Mouse (Mus musculus) left cerebral cortex, postnatal 10 days (tissue): ENCODE measurements around the gene Igsf21. TPM values are rescaled to one million over a fixed set of nuclear protein-coding genes. Genes with fewer than 3 reads are reported as not detected.

Experiments
- DNase-seq, 2 experiments: peaks; one replicate each; pipeline ENCODE4 v3.0.0; 2021 to 2022; ENCODE audit warnings: low spot score in 2 of 2, mixed read lengths in 1 of 2; ENCODE audit errors: extremely low spot score in 1 of 2
- intact Hi-C: fragments of 180-260 bp; cut with DNase I; formaldehyde crosslinking; loops from one replicate; pipeline ENCODE4 v1.15.1; 2025
- total RNA-seq, 2 experiments: library from RNA; stranded (reverse); gene quantifications; 2 replicates each; pipeline ENCODE4 v1.2.3; 2021

Igsf21 gene
- total RNA-seq, 2 experiments from 2014 or later = 147 to 158 TPM

DNA sequence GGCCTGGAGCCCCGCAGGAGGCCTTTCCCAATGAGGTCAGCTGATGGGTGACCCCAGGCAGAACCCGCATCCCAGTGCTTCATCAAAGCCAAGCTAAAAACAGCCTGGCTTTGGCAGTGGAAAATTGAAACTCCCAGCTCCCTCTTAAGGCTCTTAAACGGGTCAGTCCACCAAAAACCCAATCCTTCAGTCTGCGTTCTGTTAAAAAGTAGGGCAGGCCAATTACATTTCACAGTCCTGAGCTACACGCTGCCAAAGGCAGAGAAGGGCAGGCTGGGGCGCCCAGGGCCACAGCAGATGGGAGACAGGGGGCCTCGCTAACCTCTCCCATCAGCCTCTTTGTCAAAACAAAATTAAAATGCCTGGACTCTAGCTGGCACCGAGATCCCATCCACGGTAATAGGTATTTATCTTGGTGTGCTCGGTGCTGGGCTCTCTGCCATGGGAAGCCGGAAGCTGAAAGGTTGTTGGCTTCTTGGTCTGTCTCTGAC, 162.0 kb downstream of the Igsf21 start:
- peak in 1 of 2 experiments; percentile 66 for DNase-seq
- intact Hi-C loops = no loop called here

DNA sequence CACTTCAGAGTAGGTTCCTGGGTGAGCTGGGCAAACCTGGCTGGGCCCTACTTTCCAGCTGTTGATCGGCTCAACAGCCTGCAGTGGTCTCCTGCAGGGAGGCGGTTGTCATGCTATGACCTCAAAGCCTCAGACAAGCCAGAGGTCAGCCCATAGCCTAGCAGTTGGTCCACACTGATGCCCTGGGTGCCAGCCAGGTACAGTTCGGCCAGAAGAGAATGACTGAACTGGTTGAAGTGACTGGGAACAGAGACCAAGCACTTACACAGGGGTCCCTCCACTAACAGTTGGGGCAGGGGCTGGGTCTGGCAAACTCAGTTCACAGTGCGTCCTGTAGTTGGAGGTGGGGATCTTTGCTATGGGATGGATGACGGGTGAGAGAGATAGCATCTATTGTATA, 162.5 kb downstream of the Igsf21 start:
- intact Hi-C loops = no loop called here
- DNase-seq = no peak

DNA sequence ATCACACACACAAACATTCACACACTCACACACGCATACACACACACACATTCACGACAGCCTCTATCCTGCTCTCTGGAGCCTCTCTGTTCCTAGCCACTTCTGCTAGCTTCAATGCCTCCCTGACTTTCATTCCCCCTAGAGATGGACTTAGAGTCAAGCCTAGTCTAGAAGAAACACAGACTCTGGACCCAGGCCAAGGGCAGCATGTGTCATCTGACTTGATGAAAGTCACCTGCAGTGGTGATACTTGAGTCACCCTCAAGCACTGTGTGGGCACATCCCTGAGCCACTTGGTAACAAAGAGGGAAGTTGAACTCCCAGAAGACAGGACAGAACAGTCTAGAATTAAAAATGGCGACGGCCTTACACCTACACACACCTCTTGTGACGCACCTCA, 168.2 kb downstream of the Igsf21 start:
- no peak for DNase-seq
- intact Hi-C loops = loop anchor here (5.0 kb wide), 1 partner anchor 41 kb away; no protein-coding TSS in a partner anchor

DNA sequence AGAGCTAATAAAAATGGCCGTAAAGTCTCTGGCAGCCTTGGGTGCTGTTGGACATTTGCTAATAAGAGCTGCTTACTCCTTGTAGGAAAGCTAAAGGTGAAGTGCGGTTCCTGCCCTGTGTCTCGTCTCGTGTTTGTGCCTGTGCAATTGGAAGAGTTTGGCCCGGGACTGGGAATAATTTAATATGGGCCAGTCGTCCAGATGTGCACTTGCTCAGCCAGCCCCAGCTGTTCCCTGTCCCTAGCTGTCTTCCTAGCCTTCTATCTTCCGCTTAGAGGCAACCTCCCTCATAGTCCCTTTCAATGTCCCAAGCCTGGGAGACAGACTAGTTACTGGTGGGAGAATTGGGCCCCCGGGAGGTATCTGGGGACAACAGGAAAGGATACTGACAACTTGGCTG, 169.0 kb downstream of the Igsf21 start:
- DNase-seq = no peak
- intact Hi-C loops = loop anchor here (5.0 kb wide), 1 partner anchor 40 kb away; no protein-coding TSS in a partner anchor

DNA sequence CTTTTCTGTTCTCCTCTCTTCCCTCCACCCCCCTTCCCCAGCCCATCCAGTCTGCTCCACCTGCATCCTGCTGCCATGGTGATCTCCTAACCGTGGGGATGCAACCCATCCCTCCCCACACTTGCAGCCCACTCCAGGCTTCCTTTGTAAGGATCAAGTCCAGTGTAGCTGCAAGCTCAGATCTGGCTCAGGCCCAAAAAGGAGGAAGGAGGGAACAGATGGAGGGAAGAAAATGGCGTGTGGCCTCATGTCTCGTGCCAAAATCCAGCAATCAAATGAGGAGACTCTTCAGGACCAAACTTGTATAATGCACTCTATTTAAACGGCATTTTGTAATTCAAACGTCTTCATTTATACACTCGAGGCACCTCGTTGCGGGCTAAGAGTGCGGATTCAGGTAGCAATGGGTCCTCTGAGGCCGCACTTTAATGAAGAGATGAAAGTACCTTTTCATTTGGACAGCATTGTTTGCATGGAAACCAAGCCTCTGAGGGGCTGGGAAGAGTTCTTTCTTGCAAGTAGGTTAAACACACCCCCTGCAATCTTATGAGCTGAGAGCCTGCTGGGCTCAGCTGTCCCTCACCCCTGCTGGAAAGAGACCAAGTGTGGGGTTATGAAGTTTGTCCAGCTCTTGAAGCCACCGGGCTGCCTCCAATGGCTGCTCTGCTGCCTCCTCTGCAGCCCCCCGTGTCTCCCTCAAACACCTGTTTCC, 169.6 kb downstream of the Igsf21 start:
- DNase-seq = peak; percentile 68 to 75
- intact Hi-C loops = loop anchor here (5.0 kb wide), 1 partner anchor 40 kb away; no protein-coding TSS in a partner anchor

DNA sequence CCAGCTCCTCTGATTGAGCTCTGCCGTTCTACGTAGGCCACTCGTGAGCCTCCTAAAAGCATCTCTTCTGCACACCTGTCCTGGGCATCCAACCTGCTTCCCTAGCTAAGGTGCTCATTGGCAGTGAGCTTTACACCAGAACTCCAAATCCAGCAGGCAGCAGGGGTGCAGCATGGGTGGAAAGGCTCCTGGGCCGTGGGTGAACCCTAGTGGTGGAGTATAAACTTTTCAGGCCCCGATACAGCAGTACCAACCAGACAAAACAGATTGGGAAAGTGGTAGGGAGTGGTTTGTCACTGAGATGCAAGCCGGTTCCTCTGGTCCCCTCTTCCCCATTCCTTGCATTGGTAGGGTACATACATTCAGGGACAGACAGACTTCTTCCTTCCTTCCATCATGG, 170.2 kb downstream of the Igsf21 start:
- intact Hi-C loops = loop anchor here (5.0 kb wide), 1 partner anchor 39 kb away; no protein-coding TSS in a partner anchor
- no peak for DNase-seq

- intact Hi-C loops = no loop called here
- DNase-seq = no peak
Observed at GRCm38 (mm10) chr4:140071047-140071446, 175.5 kb downstream of the Igsf21 start.

GRCm38 (mm10) chr4:140070331-140070652, 176.3 kb downstream of the Igsf21 start:
- intact Hi-C loops = no loop called here
- DNase-seq = peak in 1 of 2 experiments; percentile 66

GRCm38 (mm10) chr4:140069563-140070330, 176.8 kb downstream of the Igsf21 start:
- DNase-seq = peak in 1 of 2 experiments; percentile 51
- intact Hi-C loops = no loop called here

GRCm38 (mm10) chr4:140068468-140068867, 178.1 kb downstream of the Igsf21 start:
- DNase-seq = no peak
- intact Hi-C loops = no loop called here

GRCm38 (mm10) chr4:140066011-140066410, 180.6 kb downstream of the Igsf21 start:
- intact Hi-C loops = no loop called here

DNA sequence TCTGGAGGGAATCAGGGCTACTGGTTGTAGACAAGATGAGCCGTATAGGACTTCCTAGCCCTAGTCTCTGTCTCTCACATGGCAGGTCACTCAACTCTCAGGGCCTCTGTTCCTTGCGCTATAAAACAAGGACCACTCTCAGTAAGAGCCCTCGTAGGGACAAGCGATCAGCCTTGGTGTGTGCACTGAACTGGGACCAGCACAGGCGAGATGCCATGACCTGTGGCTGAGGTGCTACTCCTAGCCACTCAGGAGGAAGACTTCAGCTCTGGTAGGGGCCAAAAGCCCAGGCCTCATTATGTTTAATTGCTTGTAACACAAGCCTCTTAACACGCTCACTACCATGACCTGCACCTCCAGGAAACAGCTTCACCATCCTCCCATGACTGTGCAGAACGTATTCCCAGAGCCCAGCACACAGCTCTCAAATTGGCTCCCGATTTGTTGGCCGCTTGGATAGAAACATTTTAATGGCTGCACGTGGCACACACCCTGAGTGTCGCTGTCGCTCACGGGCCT, 183.4 kb downstream of the Igsf21 start:
- intact Hi-C loops = no loop called here
- no peak for DNase-seq

More at GRCm38 (mm10) chr4:140066011-140066410, 180.6 kb downstream of the Igsf21 start:
- no peak for DNase-seq

DNA sequence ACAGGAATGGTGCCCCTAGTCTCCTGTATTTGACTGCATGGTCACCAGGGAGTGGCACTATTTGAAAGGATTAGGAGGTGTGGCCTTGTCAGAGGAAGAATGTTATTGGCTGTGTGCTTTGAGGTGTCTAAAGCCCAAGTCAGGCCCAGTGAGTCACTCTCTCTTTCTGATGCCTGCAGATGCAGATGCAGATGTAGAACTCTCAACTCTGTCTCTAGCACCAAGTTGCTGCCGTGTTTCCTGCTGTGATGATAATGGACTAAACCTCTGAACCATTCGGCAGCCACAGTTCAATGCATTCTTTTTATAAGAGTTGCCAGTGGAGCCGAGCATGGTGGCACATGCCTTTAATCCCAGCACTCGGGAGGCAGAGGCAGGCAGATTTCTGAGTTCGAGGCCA, 186.3 kb downstream of the Igsf21 start:
- DNase-seq = no peak
- intact Hi-C loops = no loop called here

- DNase-seq = no peak
- intact Hi-C loops = no loop called here
Observed at GRCm38 (mm10) chr4:140053042-140053441, 193.5 kb downstream of the Igsf21 start.

- intact Hi-C loops = no loop called here
- no peak for DNase-seq
Observed at GRCm38 (mm10) chr4:140052575-140052974, 194.0 kb downstream of the Igsf21 start.

- no peak for DNase-seq
- intact Hi-C loops = no loop called here
Observed at GRCm38 (mm10) chr4:140047807-140048362, 198.7 kb downstream of the Igsf21 start.

DNA sequence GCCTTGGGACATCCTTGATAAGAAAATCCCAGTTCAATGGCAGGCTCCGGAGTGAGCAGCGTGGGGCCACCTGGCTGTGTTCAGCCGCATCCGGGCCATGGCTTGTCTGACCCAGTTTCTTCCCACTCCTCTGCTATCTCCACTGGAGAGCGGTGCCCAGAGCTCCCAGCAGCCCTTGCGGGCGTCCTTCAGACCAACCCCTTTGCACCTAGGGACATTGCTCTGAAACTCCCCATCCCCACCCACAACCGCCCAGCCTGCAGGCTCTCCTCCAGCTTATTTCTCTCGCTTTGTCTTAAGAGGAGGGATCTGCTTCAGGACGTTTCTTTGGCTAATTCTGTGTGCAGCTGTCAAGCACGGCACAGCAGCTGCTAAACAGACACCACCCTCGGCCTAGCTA, 202.6 kb downstream of the Igsf21 start:
- intact Hi-C loops = no loop called here

GRCm38 (mm10) chr4:140038586-140039411, 207.8 kb downstream of the Igsf21 start:
- peak in 1 of 2 experiments; percentile 60 for DNase-seq
- intact Hi-C loops = loop anchor here (5.0 to 10.0 kb wide), 2 partner anchors 39 to 206 kb away; partner anchors contain the start of gene Igsf21

More for the DNA sequence above, 202.6 kb downstream of the Igsf21 start:
- no peak for DNase-seq
